Mouse (Mus musculus): Measurements from ENCODE around the gene Crebbp.
"Not testable (repeated sequence)": the region's sequence is repeated elsewhere in the genome, so short reads cannot be mapped to it uniquely, and the experiment has no call there.

The Crebbp gene

DNA sequence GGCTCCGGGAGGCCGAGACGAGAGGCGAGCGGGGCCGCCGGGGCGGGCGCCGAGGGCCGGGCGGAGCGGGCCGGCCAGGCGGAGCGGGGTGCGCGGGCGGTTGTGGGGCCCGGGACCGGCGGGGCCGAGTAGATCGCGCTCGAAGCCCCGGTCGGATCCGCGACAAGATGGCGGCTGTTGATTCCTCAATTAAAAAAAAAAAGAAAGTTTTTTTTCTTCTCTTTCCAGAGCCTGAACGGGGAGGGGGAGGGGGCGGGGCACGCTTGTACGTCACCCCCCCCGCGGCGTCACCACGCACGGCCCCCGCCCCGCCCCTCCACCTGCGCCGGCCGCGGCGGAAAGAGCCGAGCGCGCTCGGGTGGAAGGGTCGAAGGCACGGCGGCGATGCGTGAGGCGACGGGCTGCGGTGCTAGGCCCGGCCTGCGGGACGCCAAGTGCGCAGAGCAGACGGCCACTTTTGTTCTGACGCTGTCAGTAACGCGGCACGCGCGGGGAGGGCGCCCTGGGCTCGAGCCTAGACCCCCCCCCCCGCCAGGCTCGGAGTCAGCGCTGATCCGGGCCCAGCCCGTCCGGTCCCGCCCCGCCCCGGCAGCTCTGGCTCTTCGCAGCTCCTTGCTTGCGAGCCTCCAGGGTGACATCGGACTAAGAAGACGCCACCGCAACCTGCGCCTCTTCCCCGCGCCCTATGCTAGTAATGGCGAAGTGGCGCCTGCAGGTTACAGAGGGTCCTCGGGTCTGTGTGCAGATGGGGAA lies at the start of gene Crebbp:
TSS of gene Crebbp (minus strand) at position 199 of the 753 bp plus-strand sequence.
- DNase-seq = peak; percentile 94

DNA sequence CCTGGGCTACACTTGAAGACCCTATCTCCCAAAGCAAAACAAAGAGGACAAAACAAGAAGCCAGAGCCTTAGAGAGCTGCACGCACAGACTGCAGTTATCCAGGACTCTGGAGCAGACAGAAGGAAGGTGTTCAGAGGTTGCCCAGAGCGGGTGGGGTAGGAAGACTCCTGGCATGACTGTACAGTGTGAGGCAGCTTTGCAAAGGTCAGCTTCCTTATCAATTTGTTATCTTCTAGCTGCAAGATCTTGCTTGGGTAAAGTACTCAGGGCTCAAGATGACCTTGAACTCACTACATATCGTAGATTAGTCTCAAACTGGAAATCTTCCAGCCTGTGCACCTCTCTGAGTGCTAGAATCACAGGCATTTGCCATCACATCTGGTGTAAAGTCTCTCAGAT lies 49.7 kb upstream of the Crebbp start:
- no peak for DNase-seq

DNA sequence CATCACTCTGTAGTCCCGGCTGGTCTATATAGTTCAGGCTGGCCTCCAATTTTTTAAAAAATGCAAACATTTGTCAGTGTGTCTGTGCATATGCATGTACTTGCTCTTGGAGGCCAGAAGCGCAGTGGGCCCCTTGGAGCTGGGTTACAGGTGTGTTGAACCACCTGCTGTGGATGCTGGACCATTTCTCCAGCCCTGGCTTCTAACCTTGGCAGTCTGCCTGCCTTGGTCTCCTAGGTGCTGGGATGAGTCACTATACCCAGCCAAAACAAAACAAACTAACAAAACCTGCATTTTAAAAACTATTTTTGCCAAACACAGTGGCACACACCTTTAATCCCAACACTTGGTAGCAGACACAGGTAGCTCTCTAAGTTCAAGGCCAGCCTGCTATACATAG lies 43.7 kb upstream of the Crebbp start:
- no peak for DNase-seq

DNA sequence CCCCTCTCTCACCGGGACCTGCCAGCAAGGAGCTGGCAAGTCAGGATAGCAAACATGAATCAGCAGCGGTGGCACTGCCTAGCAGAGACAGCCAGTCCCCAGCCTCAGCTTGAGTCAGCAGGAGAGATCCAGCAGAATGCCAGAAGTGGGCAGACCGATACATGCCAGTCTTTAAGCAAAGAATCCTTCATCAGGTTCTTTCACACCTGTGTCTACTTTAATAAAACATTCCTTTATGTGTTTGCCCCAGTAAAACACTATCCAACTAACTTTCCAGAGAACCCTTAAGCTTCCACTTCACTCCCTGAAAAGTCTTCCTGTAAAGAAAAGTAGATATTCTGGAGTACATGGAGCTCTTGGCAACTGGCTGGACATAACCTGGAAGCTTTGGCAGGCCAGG lies 35.0 kb upstream of the Crebbp start:
- DNase-seq = no peak

DNA sequence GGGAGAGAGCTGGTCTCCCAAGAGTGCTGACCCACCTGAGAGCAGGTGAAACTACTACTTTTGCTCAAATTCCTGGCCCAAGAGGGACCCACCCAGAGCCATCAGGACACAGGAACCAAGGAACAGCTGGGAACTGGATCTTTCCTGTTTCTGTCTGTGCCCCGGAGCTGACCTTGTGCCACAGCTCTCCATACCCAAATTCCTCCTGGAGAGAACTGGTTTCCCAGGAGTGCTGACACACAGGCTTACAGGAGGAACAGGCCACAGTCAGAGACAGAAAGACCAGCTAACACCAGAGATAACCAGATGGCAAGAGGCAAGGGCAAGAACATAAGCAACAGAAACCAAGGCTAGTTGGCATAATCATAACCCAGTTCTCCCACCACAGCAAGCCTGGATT lies 31.4 kb upstream of the Crebbp start:
- not testable (repeated sequence) for DNase-seq

DNA sequence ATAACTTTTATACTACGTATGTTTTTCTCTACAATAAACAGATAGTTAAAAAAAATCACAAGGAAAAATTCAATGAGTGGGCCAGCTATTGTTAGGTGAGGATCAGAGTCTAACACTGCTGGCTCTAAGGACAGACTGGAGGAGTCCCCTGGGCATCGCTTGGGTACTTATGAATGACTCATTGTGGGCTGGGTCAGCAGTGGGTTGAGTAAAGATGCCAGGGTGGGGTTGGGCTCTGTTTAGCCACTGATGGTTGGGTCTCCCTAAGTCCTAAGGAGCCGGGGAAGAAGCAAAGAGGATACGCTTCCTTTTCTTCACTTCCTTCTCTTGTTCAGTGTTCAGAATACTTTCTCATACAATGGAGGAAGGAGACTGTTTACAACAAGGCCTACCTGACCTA lies 22.3 kb upstream of the Crebbp start:
- DNase-seq = no peak

DNA sequence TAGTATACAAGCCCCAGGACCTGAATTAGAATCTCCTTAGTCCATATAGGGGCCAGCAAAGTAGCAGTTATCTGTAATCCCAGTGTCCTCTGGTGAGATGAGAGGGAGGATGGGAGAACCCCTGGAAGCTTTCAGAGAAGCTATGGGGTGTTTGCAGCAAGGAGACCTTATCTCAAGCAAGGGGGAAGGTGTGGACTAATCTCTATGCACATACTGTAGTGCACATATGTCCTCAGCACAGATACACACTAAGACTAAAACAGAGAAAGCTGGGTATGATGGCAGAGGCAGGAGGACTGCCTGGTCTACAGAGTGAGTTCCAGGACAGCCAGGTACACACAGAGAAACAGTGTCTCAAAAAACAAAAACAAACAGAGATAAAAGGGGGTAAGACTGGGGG lies 21.8 kb upstream of the Crebbp start:
- DNase-seq = no peak

DNA sequence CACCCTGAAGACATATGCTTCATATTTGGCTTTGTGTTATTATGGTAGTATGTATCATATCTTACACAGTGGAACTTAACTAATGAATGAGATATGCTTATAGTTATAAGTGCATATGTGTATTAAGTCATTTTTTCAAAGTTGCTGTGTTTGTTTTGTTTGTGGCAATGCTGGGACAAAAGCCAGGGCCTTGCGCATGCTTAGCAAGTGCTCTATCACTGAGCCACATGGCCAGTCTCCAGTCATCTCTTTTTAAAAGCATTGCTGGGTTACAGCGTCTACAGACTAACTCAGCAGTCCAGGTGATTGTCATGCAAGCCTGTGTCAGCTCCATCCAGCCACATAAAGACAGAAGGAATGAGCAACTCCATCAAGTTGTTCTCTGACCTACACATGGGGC lies 12.0 kb upstream of the Crebbp start:
- DNase-seq = no peak

DNA sequence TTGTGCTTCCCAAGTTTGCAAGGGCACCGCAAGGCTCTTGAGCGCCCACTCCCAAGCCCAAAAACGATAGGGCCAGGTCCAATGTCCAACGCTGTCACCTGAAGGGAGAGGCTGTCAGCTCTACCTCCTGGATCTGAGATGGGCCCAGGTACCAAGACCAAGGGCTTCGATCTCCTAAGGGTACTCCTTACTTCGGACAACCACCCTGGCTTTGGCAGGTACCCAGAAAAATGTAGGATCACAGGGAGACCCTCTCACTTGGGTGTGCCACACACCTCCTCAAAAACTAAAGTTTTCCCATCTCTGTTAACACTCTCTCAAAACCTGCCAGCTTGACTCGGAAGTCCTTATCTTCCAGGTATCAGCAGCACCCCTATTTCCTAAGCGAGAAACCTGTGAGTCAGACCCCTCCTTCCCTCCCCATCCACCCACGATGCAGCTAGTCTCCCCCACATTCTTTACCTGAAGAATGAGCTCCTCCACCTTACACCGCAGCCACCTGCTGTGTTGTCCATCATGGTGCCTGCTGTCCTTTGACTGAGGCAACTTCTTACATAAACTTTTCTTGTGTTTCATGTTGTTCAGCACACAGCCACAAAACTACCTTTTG lies 939 bp upstream of the Crebbp start:
- DNase-seq = no peak

DNA sequence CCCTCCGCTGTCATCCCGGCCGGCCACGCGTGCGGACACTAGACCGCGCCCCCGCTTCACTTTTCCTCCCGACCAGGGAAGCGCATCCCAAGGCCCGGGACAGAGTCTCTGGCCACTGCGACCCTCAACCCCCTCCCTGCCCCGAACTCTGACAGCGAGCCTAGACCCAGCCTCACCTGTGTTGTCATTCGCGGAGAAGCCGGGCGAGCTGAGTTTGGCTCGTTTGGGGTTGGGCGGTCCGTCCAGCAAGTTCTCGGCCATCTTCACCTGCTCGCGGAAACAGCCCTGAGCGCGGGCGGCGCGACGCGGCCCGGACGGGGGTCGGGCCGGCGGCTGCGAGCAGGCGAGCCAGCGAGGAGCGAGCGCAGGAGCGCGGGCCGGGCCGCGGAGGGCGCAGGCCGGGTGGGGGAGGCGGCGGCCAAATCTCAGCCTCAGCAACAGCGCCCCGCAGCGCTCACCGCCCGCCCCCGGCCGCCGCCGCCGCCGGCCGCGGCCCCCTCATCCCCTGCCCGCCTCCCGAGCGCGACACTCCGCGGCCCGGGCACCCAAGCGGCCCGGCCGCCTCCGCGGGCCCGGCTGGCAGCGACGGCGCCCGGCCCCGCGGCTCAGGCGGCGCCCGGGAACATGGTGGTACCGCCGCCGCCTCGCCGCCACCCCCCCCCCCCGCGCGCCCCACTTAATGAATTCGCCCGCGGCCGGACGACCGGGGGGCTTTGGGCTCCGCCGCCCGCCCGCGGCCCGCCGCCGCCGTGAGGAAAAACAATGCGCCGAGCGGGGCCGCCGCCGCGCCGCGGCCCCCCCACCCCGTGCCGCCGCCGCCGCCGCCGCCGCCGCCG lies 616 bp downstream of the Crebbp start:
- peak; percentile 79 for DNase-seq

DNA sequence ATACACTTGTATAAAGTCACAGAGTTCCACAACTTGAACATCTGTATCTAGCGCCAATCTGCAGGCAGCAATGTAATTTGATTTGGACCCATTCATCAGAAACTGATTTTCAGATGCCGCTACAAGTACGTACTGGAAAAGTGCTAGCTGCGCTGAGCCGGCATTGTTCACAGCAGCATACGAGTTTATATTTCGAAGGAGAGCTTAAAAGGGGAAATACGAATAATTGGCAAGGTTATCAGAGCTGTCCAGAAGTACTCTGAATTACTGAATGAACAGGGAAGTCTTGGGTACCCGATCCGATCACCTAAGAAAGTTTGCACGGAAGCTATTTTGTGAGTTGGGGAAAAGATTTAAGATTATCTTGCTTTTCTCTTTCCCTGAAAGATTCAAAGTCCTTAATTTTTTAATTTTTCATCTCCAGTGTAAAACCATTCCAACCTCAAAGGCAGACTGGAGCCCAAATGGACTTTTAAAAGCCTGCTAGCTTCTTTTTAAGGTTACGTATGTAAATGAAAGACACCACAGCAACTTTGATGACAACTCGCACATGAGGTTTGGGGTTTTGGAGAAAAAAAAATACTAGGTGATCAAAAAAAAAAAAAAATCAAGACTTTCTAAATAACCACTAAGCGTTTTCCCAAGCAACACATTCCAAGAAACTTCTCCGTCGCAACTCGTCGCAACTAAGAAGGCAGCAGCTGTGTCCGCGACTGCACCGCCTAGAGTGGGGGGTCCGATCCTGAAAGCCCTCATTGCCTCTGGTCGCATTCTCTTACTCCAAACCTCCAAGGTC lies 1.4 kb downstream of the Crebbp start:
- no peak for DNase-seq

DNA sequence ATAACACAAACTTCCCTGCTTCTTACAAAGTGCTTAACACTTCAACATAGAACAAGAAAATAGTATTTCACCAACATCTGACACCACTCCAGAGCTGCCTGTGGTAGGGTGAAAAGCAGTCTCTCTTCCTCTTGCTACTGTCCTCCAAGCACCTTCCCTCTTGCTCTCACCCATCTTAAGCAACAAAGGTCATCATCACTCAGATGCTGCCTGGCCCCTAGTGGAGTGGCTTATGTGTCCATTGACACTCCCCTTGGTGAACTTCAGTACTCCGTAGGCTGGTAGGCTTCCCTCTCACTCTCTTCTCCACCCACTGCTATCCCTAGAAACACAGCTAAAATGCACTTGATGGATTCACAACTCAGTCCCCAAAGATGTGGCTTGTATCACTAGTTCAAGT lies 3.5 kb downstream of the Crebbp start:
- DNase-seq = no peak

DNA sequence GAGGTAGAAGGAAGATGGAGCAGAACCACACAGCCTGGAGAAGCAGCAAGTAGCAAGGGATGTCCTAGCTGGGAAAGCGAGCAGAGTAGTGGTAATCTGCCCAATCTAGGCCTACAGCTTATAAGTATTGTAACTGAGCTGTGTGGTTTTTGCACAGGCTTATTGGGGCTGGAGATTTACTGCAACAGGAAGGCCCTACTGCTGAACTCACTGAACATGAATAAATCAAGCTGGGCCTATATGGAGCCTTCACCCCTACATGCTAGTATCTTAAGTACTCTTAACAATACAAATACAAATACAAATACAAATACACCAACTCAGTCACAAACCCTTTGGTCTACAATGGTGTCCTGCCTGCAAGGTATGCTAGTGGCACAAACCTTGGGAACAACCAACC lies 10.2 kb downstream of the Crebbp start:
- DNase-seq = no peak

DNA sequence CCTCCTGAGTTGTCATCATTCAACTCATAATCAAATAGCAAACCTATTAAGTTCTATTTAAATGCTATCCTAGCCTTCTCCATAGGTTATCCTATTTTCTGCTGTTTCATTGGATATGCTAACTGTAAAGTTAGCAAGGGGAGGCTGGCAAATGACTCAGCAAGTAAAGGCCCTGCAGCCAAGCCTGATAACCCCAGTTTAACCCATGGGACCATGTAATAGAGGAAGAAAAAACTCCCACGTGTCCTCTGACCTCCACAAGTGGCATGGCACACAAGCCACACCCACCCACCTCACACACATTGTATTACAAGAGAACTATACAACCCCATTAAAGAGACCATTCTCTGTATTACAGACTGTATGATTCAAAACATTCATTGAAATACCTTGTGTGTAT lies 13.8 kb downstream of the Crebbp start:
- no peak for DNase-seq

DNA sequence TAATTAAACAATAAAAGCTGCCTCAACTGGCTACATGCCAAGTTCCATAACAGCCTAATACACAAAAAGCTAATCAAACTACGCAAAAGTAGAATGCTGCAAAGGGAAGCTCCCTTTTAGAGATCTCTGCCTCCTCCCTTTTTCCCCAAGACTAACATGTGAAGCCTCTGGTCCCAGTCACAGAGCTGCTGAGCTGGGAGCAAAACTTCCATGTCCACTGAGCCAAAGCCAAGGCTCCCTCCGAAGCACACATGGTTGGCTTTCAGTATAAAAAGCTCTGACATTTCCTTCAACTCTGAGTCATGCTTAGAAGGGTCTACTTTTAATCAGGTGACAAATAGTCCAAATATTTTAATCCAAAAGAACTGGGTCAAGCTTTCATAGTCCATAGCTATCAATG lies 14.2 kb downstream of the Crebbp start:
- DNase-seq = no peak

DNA sequence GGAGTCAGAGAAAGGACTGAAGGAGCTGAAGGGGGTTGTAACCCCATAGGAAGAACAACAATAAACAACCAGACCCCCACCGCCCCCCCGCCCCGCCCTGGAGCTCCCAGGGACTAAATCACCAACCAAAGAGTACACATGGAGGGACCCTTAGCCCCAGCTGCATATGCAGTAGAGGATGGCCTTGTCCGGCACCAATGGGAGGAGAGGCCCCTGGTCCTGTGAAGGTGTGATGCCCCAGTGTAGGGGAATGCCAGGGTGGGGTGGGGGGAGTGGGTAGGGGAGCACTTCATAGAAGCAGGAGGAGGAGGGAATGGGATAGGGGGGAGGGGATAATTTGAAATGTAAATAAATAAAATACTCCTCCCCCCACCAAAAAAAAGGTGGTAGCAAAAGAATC lies 15.8 kb downstream of the Crebbp start:
- DNase-seq = no peak

DNA sequence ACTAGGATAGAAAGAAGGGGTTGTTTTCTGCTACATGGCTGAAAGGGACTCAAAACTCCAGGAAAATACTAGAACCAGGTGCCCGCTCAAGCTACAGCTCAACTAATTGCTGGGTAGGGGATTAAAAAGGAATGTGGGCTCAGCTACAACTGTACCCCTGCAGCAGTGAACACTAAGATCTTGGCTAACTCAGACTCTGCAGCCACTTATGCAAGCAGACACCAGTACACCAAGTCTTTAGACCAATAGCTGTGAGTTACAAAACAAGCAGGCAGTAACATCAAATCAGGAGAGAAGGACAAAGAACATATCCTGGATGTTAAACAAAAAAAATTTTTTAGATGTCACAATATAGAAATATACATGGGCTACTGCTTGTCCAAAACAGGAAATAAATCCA lies 23.6 kb downstream of the Crebbp start:
- no peak for DNase-seq

DNA sequence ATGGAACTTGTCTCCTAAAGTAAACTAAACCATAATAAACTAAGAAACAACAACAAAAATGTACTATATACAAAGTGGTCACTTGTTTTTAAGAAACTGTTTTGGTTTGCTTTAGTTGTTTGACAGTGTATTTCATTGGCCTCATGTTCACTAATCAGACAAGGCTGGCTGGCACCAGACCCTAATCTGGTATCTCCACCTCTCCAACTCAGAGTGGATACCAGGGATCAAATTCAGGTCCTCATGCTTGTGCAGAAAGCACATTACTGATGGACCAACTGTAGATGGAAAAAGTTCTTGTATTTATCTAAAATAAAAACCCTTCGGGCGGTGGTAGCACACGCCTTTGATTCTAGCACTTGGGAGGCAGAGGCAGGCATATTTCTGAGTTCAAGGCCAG lies 38.7 kb downstream of the Crebbp start:
- DNase-seq = no peak

DNA sequence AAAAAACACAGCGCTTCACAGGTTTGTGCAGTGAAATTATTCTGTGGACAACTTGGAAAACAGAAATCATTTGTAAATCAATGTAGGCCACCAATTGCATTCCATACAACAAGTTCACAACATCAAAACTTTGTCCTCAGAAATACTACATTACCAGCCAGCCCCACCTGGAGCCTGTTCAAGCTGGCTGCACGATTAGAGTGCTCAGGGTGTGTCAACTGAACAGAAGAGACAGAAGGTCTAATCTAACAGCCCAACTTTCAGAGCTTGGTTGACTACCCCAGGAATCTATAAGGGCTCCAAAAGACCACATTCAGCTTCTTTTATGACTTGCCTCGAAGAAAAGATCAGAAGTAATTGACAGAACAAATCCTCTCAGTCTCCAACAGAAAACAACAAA lies 44.3 kb downstream of the Crebbp start:
- DNase-seq = no peak

DNA sequence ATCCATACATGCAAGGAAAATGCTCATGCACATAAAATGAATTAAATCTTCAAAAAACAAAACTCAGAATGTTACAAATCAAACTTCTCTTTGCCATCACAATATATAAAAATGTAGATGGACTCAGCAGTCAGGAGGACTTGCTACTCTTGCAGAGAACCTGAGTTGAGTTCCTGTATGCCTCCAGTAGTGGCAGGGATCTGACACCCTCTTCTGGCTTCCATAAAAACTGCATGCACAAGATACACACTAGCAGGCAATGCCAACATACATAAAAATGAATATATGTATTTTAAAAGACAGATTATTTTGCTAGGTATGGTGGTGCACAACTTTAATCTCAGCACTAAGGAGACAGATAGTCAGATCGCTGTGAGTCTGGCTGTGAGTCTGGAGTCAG lies 45.3 kb downstream of the Crebbp start:
- DNase-seq = no peak

DNA sequence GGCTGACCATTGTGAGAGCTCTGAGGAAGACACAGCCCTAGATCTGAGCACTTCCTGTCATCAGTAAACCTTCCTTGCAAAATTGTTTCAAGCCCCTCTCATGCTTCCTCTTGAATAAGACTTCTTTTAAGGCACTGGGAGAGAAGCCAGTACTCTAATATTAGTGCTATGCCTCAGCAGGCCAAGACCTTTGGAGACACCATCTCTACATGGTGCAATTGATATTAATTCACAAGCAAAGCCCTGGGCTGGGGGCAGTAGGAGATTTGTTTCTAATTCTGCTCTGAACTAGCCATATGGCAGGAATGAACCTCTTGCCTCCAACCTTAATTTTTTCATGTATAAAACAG lies 52.9 kb downstream of the Crebbp start:
- DNase-seq = no peak

DNA sequence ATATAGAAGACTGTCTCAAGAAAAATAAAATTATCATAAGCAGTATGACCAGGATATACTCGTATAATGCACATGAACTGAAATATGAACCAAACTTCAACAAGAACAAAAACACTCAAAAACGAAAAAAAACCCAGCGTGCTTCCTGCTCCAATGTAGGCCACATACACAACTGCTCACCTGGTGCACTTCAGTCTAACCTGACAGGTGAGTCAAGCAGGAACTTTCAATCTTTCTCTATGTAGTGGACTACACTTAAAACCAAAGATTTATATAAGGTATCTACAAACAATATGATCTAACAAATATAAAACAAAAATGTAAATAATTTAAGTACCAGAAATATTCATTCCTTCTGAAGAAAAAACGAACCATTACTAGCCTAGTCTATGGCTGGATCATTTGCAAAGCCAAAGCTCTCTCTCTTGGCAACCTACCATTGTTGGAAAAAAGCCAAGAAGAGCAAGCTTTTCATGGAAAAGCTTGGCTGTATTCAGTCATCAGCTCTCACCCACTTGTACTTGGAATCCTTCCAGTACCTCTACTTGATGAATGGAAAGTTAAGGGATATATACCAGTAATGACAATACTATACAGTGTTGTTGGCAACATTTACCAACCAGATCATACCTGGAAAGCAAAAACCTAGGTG lies 53.4 kb downstream of the Crebbp start:
- no peak for DNase-seq

DNA sequence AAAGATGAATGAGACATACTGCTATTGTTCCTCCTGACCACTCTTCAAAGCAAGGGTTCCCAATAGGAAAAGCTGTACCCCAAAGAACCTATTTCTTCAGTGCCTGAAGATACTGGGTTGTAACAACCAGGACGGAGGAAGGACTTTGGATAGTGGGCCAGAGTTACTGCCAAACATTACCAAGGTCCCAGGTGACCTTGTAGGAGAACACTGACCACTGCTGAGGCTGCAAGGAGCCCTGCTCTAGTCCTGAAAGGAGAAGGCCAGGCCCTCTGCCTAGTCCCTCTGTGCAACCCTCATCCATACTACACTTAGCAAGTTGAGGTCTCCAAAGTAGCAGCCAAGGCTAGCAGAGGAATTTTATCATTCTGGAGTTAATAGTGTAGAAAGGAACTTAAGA lies 60.7 kb downstream of the Crebbp start:
- no peak for DNase-seq

Data from thymus, postnatal 14 days (tissue).